Mouse (Mus musculus) stomach, embryonic 16.5 days (tissue): ENCODE measurements around the gene Icam1. TPM values are rescaled to one million over a fixed set of nuclear protein-coding genes. Genes with fewer than 3 reads are reported as not detected.

ENCODE experiments used
- ATAC-seq: fragments of 200-750 bp; cut with Nextera tagmentation; 2 replicates; pipeline ENCODE4 v1.8.0; 2017; ENCODE audit warnings: moderate number of reproducible peaks, moderate TSS enrichment; ENCODE audit not compliant: insufficient read depth, low FRiP score
- H3K27ac ChIP-seq: fragments of 300-500 bp; sonication (generic); 2 replicates; pipeline ENCODE4 v1.5.1; 2014; ENCODE audit warnings: low read length
- H3K27me3 ChIP-seq: fragments of 300-500 bp; sonication (generic); 2 replicates; pipeline ENCODE4 v1.6.1; 2014; ENCODE audit warnings: low read length, control low read depth, mixed read lengths; ENCODE audit not compliant: control insufficient read depth, insufficient read depth
- H3K36me3 ChIP-seq: fragments of 300-500 bp; sonication (generic); 2 replicates; pipeline ENCODE4 v1.6.1; 2014; ENCODE audit warnings: low read length; ENCODE audit not compliant: control insufficient read depth, insufficient read depth
- H3K4me1 ChIP-seq: fragments of 300-500 bp; sonication (generic); 2 replicates; pipeline ENCODE4 v1.6.1; 2014; ENCODE audit warnings: low read length, control low read depth, mixed read lengths; ENCODE audit not compliant: control insufficient read depth, insufficient read depth
- H3K4me2 ChIP-seq: fragments of 300-500 bp; sonication (generic); 2 replicates; pipeline ENCODE4 v1.6.1; 2014; ENCODE audit warnings: low read depth, low read length, mixed read lengths
- H3K4me3 ChIP-seq: fragments of 300-500 bp; sonication (generic); replicated peaks from 2 replicates; pipeline ENCODE4 v1.5.1; 2014; ENCODE audit warnings: mild to moderate bottlenecking, low read length
- H3K9ac ChIP-seq: fragments of 300-500 bp; sonication (generic); 2 replicates; pipeline ENCODE4 v1.6.1; 2014; ENCODE audit warnings: low read length
- H3K9me3 ChIP-seq: fragments of 300-500 bp; sonication (generic); replicated peaks from 2 replicates; pipeline ENCODE4 v1.6.1; 2016; ENCODE audit warnings: low read length, control low read depth; ENCODE audit not compliant: control insufficient read depth
- WGBS: fragments of 180-500 bp; shearing (Covaris S2); extraction: QIAGEN DNeasy Blood & Tissue Kit; methylation state at CpG from one replicate; pipeline ENCODE4 v1.1.7; 2014; 5-methylcytosine and 5-hydroxymethylcytosine counted together
- polyA plus RNA-seq: library from polyadenylated mRNA; unstranded; fragments of >200 nt; fragmentation: Nextera tagmentation; extraction: Ambion mirVana; gene quantifications from 2 replicates; pipeline ENCODE4 v1.2.1, GENCODE M21; 2015

Gene Icam1
- polyA plus RNA-seq, 1 experiment from 2014 or later: 15.0 TPM

DNA sequence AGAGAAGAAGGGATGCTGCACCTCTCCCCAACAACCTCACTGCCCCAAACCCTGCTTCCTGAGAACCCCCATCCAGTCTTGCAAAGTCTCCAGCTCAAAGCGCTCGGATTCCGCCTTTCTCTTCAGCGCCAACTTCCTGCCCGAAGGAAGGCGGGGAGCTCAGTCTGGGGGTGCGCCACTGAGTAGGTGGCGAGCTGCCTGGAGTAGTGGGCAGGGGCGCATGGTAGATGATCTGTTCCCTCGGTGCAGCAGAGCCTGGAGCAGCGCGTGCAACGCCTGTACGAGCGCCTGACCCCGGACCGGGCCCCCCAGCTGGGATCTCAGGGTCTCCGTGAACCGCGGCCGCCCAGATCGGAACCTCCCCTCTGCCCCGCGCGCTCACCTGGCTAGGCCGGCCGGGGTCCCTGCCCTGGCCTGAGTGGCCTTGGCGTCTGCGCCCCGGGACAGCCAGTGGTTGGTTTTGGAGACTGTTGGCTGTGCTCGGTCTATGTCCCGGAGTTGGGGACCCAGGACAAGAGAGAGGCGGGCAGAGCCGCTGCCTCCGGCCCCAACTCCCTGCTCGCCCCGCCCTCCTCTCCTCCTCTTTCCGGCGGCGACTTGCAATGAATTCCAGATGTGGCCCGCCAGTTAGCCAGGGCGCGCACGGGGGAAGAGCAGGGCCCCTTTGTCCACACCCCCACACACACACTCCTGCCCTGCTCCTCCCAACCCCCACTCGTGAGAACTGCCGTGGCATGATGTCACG is 39.4 kb upstream of the Icam1 start, which contains the start of gene S1pr2:
TSS of gene S1pr2 (minus strand) at position 566 of the 745 bp plus-strand sequence.
- Histone ChIP-seq H3K9me3 (no peaks in the 10 kb centered on the region), H3K4me1 (peaks cover 47% of the 10 kb centered on the region), H3K36me3 (no peaks in the 10 kb centered on the region), H3K4me2 (peak within 1 kb of the TSS; percentile 86), H3K9ac (peak within 1 kb of the TSS; percentile 94), H3K4me3 (peak within 1 kb of the TSS; percentile 95), H3K27me3 (no peaks in the 10 kb centered on the region), H3K27ac (peak within 1 kb of the TSS; percentile 96)
- under 1% methylated on average over 47 of the region's 47 CpGs for WGBS
- ATAC-seq: peak; percentile 65

DNA sequence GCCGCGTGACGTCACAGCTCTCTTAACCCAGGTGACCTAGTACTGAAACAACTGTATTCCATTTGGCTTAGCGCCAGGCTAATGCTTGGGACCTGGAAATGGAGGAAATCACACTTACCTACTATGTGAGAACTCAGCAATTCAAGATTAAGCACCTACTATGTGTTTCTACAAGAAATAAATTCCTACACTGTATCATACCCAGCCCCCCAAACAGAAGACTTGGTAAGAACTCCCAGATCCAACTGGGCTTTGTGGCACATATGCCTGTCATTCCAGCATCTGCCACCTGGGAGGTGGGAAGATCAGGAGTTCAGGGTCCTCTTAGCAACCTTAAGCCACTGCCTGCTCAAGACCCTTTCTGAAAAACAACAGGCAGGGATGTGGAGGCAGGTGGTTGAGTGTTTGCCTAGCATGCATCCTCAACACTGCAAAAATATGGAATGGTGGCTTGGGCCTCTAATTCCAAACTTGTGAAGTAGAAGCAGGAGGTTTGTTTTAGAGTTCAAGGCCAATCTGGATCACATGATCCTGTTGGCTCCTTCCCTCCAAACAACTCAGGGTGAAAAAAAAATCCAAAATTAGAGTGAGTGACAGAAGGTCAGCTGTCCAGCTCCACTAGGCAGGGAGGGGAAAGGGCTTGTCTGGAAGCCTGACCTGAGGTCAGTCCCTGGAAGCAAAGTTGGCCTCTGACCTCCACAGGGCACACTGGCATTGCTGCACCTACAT is 38.7 kb upstream of the Icam1 start:
- Histone ChIP-seq H3K9me3 (no peaks in the 10 kb centered on the region), H3K4me1 (peaks cover 40% of the 10 kb centered on the region), H3K27ac (peak overlapping the region; percentile 96), H3K36me3 (no peaks in the 10 kb centered on the region), H3K4me2 (peak overlapping the region; percentile 86), H3K27me3 (no peaks in the 10 kb centered on the region), H3K4me3 (peak overlapping the region; percentile 95), H3K9ac (peak overlapping the region; percentile 94)
- 2% methylated on average over 4 of the region's 4 CpGs for WGBS
- no peak for ATAC-seq

DNA sequence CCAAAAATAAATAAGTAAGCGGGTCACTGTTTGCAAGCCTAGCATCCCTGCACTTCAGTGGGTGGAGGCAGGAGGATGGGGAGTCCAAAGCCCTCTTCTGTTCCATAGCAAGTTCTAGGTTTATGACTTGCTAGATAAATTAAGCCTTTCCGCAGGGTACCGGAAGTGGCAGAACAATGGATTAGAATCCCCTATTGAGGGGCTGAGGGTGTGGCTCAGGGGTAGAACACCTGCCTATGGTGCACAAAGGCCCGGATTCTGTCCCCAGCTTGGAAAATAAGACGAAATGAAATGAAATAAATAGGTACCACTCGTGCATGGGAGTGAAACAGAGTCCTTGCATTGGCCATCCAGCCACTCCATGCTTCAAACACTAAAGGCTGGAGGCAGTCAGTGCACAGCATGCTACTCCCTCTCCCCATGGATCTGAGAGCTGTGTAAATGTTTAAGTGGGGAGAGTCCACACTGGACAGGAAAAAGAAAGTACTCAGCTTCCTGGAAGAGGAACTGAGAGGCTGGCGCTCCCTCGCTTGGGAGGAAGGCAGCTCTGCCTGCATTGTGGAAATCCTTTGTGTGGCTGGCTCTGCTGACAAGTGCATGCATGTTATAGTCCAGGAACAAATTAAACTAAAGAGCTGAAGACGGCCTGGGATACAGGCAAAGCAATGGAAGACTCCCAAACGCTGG is 37.2 kb upstream of the Icam1 start:
- 43% methylated on average over 10 of the region's 10 CpGs for WGBS
- no peaks in the 10 kb centered on the region for H3K27me3 ChIP-seq
- no peaks in the 10 kb centered on the region for H3K9me3 ChIP-seq
- no peak overlapping the region for H3K4me2 ChIP-seq
- no peak overlapping the region for H3K4me3 ChIP-seq
- no peaks in the 10 kb centered on the region for H3K36me3 ChIP-seq
- ATAC-seq: no peak
- peak overlapping the region; percentile 86 for H3K27ac ChIP-seq
- no peak overlapping the region for H3K9ac ChIP-seq
- peaks cover 27% of the 10 kb centered on the region for H3K4me1 ChIP-seq

DNA sequence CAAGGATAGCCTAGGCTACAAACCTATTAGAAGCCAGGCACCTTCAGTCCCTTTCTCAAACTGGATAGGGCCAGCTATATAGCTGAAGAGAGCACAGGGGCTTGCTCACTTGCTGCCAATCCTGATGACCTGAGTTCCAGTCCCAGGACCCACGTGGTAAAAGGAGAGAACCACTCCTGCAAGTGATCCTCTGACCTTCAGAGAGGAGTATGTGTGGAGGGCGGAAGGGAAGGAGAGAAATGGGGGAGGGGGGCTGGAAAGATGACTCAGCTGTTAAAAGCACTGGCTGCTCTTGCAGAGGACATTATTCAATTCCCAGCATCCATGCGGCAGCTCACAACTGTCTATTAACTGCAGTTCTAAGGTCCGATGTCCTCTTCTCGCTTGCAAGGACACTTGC is 36.6 kb upstream of the Icam1 start:
- Histone ChIP-seq H3K27ac (peak overlapping the region; percentile 86), H3K4me2 (no peak overlapping the region), H3K4me1 (peaks cover 27% of the 10 kb centered on the region), H3K9ac (no peak overlapping the region), H3K9me3 (no peaks in the 10 kb centered on the region), H3K4me3 (no peak overlapping the region), H3K36me3 (no peaks in the 10 kb centered on the region), H3K27me3 (no peaks in the 10 kb centered on the region)
- WGBS: 43% methylated on average over 5 of the region's 5 CpGs
- no peak for ATAC-seq

DNA sequence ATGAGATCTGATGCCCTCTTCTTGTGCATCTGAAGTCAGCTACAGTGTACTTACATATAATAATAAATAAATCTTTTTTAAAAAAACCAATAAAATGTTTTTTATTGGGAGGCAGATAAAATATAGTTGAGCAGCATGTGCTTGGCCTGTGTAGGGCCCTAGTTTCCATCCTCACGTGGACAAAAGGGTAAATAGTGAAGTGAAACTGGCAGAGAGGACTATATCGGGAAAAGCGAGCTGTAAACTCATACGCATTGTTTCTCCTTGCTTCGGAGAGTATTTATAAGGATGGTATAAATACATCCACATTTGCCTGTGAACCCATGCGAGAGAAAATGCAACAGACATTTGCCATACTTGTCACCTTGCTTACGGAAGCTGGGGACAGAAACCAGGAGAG is 36.0 kb upstream of the Icam1 start:
- no peaks in the 10 kb centered on the region for H3K27me3 ChIP-seq
- H3K4me1 ChIP-seq: peaks cover 22% of the 10 kb centered on the region
- WGBS: 81% methylated on average over 7 of the region's 7 CpGs
- no peak for ATAC-seq
- H3K4me2 ChIP-seq: no peak overlapping the region
- H3K36me3 ChIP-seq: no peaks in the 10 kb centered on the region
- no peak overlapping the region for H3K27ac ChIP-seq
- no peak overlapping the region for H3K4me3 ChIP-seq
- H3K9ac ChIP-seq: no peak overlapping the region
- no peaks in the 10 kb centered on the region for H3K9me3 ChIP-seq

DNA sequence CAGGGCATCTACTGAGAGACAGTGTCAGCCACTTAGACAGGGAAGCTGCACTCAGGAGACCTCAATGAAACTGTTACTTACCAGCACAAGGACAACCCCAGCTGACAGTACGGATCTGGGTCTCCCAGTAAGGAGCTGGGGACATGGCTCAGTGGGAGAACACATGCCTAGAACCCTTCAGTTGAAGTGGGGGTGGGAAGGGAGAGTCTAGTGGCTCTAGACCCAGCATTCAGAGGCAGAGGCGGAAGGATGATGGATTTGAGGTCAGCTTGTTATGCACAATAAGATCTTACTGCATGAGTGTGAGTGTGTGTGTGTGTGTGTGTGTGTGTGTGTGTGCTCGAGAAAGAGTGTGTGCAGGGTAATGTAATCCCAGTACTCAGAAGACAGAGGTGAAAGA is 33.6 kb upstream of the Icam1 start:
- Histone ChIP-seq H3K36me3 (no peaks in the 10 kb centered on the region), H3K27me3 (no peaks in the 10 kb centered on the region), H3K27ac (no peak overlapping the region), H3K9ac (no peak overlapping the region), H3K9me3 (no peaks in the 10 kb centered on the region), H3K4me1 (peaks cover 12% of the 10 kb centered on the region), H3K4me2 (no peak overlapping the region), H3K4me3 (no peak overlapping the region)
- 56% methylated on average over 3 of the region's 3 CpGs for WGBS
- ATAC-seq: no peak

DNA sequence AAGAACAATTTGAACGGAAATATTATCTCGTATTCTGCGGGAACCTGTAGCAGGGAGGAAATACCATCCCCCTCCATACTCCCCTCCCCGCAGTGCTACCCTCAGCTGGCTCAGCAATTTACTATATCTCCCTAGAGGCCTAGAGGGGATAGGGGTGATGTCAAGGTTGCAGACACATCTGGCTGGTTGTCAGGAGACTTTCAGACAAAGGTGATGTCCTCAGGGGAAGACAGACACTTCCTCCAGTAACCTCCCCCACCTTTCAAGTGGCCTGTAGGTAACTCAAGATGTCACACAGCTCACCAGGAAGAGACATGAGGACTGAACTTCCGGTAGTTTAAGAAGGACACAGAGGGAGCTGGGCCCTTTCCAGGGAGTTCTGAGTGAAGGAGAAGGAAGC is 32.6 kb upstream of the Icam1 start:
- H3K9ac ChIP-seq: no peak overlapping the region

DNA sequence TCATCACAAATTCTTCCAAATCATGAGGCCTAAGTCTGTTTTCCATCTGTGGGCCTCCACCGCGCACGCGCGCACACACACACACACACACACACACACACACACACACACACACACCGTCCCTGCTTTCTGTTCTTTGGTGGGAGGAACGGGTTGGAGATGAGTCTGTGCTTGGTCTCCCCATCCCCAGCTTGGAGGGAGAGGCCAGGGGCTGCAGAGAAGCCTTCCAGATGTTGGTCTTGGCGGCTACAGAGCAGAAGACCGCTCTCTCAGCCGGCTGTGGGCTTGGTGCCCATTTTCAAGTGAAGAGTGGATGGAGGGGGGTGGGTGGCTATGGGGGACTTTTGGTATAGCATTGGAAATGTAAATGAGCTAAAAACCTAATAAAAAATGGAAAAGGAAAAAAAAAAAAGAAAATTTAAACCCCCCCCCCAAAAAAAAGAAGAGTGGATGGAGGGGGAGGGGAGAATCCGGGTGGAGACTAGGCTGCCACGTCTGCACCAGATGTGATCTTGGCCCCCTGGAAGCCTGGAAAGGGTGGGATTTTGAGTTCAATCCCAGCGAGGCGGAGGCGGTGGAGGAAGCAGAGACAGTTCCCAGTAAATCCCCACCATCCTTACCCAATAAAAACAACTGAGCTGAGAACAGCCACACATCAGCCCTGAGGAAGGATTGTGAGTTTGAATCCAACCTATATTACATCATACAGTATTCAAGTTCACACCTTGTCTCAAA is 28.7 kb upstream of the Icam1 start:
- ATAC-seq: peak; percentile 92
- Histone ChIP-seq H3K4me2 (no peak overlapping the region), H3K36me3 (no peaks in the 10 kb centered on the region), H3K27ac (peak overlapping the region; percentile 87), H3K4me3 (no peak overlapping the region), H3K4me1 (peaks cover 14% of the 10 kb centered on the region), H3K9me3 (no peaks in the 10 kb centered on the region), H3K9ac (peak overlapping the region; percentile 16; the same call in 1 of the 2 replicates), H3K27me3 (no peaks in the 10 kb centered on the region)
- WGBS: 39% methylated on average over 15 of the region's 15 CpGs

More for the DNA sequence above, 32.6 kb upstream of the Icam1 start:
- peaks cover 18% of the 10 kb centered on the region for H3K4me1 ChIP-seq
- H3K27me3 ChIP-seq: no peaks in the 10 kb centered on the region
- no peak overlapping the region for H3K4me3 ChIP-seq
- no peaks in the 10 kb centered on the region for H3K36me3 ChIP-seq
- H3K4me2 ChIP-seq: no peak overlapping the region
- WGBS: 35% methylated on average over 5 of the region's 5 CpGs
- no peak for ATAC-seq
- H3K27ac ChIP-seq: no peak overlapping the region
- H3K9me3 ChIP-seq: no peaks in the 10 kb centered on the region
